Comparison of ENCODE assay signal across 19 mouse cellular contexts in the genomic region with DNA sequence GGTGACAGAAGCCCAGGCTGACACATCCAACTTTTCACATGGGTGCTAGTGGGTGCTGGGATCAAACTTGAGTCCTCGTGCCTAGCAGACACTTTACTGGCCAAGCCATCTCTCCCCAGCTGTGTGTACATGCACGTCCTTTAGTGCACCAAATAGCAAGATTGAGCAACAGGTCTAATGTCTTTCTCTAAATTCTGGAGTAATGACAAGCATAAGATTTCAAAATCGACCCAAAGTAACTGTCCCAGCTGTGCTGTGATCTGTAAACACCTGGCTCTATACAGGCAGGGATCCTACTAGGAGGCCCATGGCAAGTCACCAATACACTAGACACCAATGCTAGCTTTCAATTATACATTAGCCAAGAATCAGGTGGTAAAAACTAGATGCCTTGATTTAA.
"Had no signal": no experiment of that assay in that cellular context is flagged by ENCODE, and none has a peak within 500 bp of the region (broad histone marks: within the 10 kb centered on the region; RNA-seq: fewer than 3 reads in every experiment).

No protein-coding gene starts in this region.

- H3K27ac ChIP-seq: liver, embryonic 14.5 days; macrophage; midbrain, embryonic 12.5 days; neural tube, embryonic 13.5 days; neural tube, embryonic 15.5 days had no signal

- H3K36me3 ChIP-seq: midbrain, embryonic 12.5 days; neural tube, embryonic 13.5 days; neural tube, embryonic 15.5 days had no signal

- H3K9ac ChIP-seq: liver, embryonic 14.5 days; lung, embryonic 14.5 days; midbrain, embryonic 12.5 days; neural tube, embryonic 13.5 days; neural tube, embryonic 15.5 days had no signal

- H3K9me3 ChIP-seq: megakaryocyte, embryonic 14.5 days; midbrain, embryonic 12.5 days; neural tube, embryonic 13.5 days; neural tube, embryonic 15.5 days had no signal

- H3K27me3 ChIP-seq: midbrain, embryonic 12.5 days; neural tube, embryonic 13.5 days; neural tube, embryonic 15.5 days had no signal

- H3K4me1 ChIP-seq: megakaryocyte, embryonic 14.5 days; midbrain, embryonic 12.5 days had no signal

- H3K4me2 ChIP-seq: lung, embryonic 14.5 days; midbrain, embryonic 12.5 days; neural tube, embryonic 13.5 days; neural tube, embryonic 15.5 days had no signal

- ATAC-seq: midbrain, embryonic 16.5 days had no signal

- H3K4me3 ChIP-seq: megakaryocyte, embryonic 14.5 days; midbrain, embryonic 12.5 days; myocyte; neural tube, embryonic 13.5 days; neural tube, embryonic 15.5 days had no signal

- DNase-seq: lung, embryonic 14.5 days; lung, postnatal 14 days; midbrain, embryonic 14.5 days; retina, postnatal 1 day; right cerebral cortex, adult 18-20 months; right cerebral cortex, postnatal 25 days; right cerebral cortex, postnatal 4 days; spleen, adult 18-20 months; thymus, adult 18-20 months; thymus, postnatal 14 days; thymus, postnatal 36 days had no signal
